Mouse (Mus musculus): ENCODE results near the gene Slc41a1.

Slc41a1 gene

GRCm38 (mm10) chr1:131886641-131887040, 59.3 kb downstream of the Slc41a1 start:
- no peak for DNase-seq (ENCODE audit: low spot score in 2 of 2)

- DNase-seq (ENCODE audit: low spot score in 2 of 2), result no peak
Observed at GRCm38 (mm10) chr1:131890043-131890658, 62.9 kb downstream of the Slc41a1 start.

GRCm38 (mm10) chr1:131891436-131891835, 64.1 kb downstream of the Slc41a1 start:
- DNase-seq (ENCODE audit: low spot score in 2 of 2), result no peak
